Mouse (Mus musculus) hindbrain, embryonic 14.5 days (tissue): ENCODE data around the gene Kif18b. TPM values are rescaled to one million over a fixed set of nuclear protein-coding genes. Genes with fewer than 3 reads are reported as not detected.

Source experiments
- ATAC-seq: fragments of 200-750 bp; cut with Nextera tagmentation; 2 replicates; pipeline ENCODE4 v1.8.0; 2017; ENCODE audit warnings: moderate number of reproducible peaks, mild to moderate bottlenecking, moderate TSS enrichment, moderate library complexity; ENCODE audit not compliant: low FRiP score
- DNase-seq: peaks from one replicate; pipeline ENCODE4 v3.0.0-alpha.2; 2015; ENCODE audit warnings: low spot score
- H3K27ac ChIP-seq: fragments of 300-500 bp; sonication (generic); 2 replicates; pipeline ENCODE4 v1.5.1; 2014; ENCODE audit warnings: mild to moderate bottlenecking, moderate library complexity
- H3K27me3 ChIP-seq: fragments of 300-500 bp; sonication (generic); 2 replicates; pipeline ENCODE4 v1.6.1; 2014; ENCODE audit warnings: mild to moderate bottlenecking, low read length, mixed read lengths; ENCODE audit not compliant: control insufficient read depth, insufficient read depth
- H3K36me3 ChIP-seq: fragments of 300-500 bp; sonication (generic); replicated peaks from 2 replicates; pipeline ENCODE4 v1.6.1; 2014; ENCODE audit not compliant: control insufficient read depth, insufficient read depth
- H3K4me1 ChIP-seq: fragments of 300-500 bp; sonication (generic); replicated peaks from 2 replicates; pipeline ENCODE4 v1.6.1; 2014; ENCODE audit warnings: antibody characterized with exemption, low read length, mixed read lengths; ENCODE audit not compliant: control insufficient read depth, insufficient read depth
- H3K4me2 ChIP-seq: fragments of 300-500 bp; sonication (generic); replicated peaks from 2 replicates; pipeline ENCODE4 v1.6.1; 2014; ENCODE audit warnings: mild to moderate bottlenecking, moderate library complexity
- H3K4me3 ChIP-seq: fragments of 300-500 bp; sonication (generic); replicated peaks from 2 replicates; pipeline ENCODE4 v1.5.1; 2014; ENCODE audit warnings: mild to moderate bottlenecking, low read length
- H3K9ac ChIP-seq: fragments of 300-500 bp; sonication (generic); 2 replicates; pipeline ENCODE4 v1.6.1; 2014
- H3K9me3 ChIP-seq: fragments of 300-500 bp; sonication (generic); 2 replicates; pipeline ENCODE4 v1.6.1; 2016; ENCODE audit warnings: low read length; ENCODE audit not compliant: control insufficient read depth
- WGBS: fragments of 180-500 bp; shearing (Covaris S2); extraction: QIAGEN DNeasy Blood & Tissue Kit; methylation state at CpG from one replicate; pipeline ENCODE4 v1.1.7; 2014; 5-methylcytosine and 5-hydroxymethylcytosine counted together
- polyA plus RNA-seq: library from polyadenylated mRNA; unstranded; fragments of >200 nt; fragmentation: Nextera tagmentation; extraction: Ambion mirVana; gene quantifications from 2 replicates; pipeline ENCODE4 v1.2.1, GENCODE M21; 2014

Kif18b gene
- polyA plus RNA-seq, 1 experiment from 2014 or later = 0.79 TPM

GRCm38 (mm10) chr11:102911376-102911775 lies 13.5 kb downstream of the Kif18b start:
- 60% methylated on average over 7 of the region's 7 CpGs for WGBS
- no peaks in the 10 kb centered on the region for H3K9me3 ChIP-seq

GRCm38 (mm10) chr11:102903654-102904053 lies 21.3 kb downstream of the Kif18b start:
- H3K36me3 ChIP-seq = no peaks in the 10 kb centered on the region
- DNase-seq = no peak
- no peak overlapping the region for H3K4me2 ChIP-seq
- H3K4me3 ChIP-seq = no peak overlapping the region
- 66% methylated on average over 7 of the region's 7 CpGs for WGBS
- no peaks in the 10 kb centered on the region; the same call in 1 of the 2 replicates for H3K4me1 ChIP-seq
- ATAC-seq = no peak
- H3K9ac ChIP-seq = no peak overlapping the region
- 0 out of 2 replicates have a peak, but pooled peaks cover 3% of the 10 kb centered on the region for H3K27me3 ChIP-seq
- no peak overlapping the region for H3K27ac ChIP-seq
- H3K9me3 ChIP-seq = no peaks in the 10 kb centered on the region

More at GRCm38 (mm10) chr11:102911376-102911775, 13.5 kb downstream of the Kif18b start:
- no peak overlapping the region for H3K4me3 ChIP-seq
- H3K9ac ChIP-seq = no peak overlapping the region
- no peak for ATAC-seq
- H3K27ac ChIP-seq = no peak overlapping the region
- H3K27me3 ChIP-seq = no peaks in the 10 kb centered on the region
- DNase-seq = no peak
- no peaks in the 10 kb centered on the region for H3K4me1 ChIP-seq
- H3K36me3 ChIP-seq = no peaks in the 10 kb centered on the region
- no peak overlapping the region for H3K4me2 ChIP-seq

GRCm38 (mm10) chr11:102902107-102902506 lies 22.8 kb downstream of the Kif18b start:
- ATAC-seq (no peak), DNase-seq (no peak)
- H3K9ac ChIP-seq = no peak overlapping the region
- H3K4me2 ChIP-seq = no peak overlapping the region
- no peaks in the 10 kb centered on the region for H3K9me3 ChIP-seq
- H3K4me3 ChIP-seq = no peak overlapping the region
- no peak overlapping the region for H3K27ac ChIP-seq
- H3K27me3 ChIP-seq = 0 out of 2 replicates have a peak, but pooled peaks cover 3% of the 10 kb centered on the region
- H3K4me1 ChIP-seq = no peaks in the 10 kb centered on the region; the same call in 1 of the 2 replicates
- no peaks in the 10 kb centered on the region for H3K36me3 ChIP-seq
- WGBS = 86% methylated on average over 5 of the region's 5 CpGs

GRCm38 (mm10) chr11:102901199-102901598 lies 23.7 kb downstream of the Kif18b start:
- H3K9me3 ChIP-seq = no peaks in the 10 kb centered on the region
- H3K9ac ChIP-seq = no peak overlapping the region
- H3K27me3 ChIP-seq = 0 out of 2 replicates have a peak, but pooled peaks cover 3% of the 10 kb centered on the region
- 51% methylated on average over 4 of the region's 4 CpGs for WGBS
- H3K4me2 ChIP-seq = no peak overlapping the region
- ATAC-seq = no peak
- H3K4me3 ChIP-seq = no peak overlapping the region
- H3K36me3 ChIP-seq = no peaks in the 10 kb centered on the region
- no peak for DNase-seq
- H3K4me1 ChIP-seq = no peaks in the 10 kb centered on the region; the same call in 1 of the 2 replicates
- H3K27ac ChIP-seq = no peak overlapping the region

DNA sequence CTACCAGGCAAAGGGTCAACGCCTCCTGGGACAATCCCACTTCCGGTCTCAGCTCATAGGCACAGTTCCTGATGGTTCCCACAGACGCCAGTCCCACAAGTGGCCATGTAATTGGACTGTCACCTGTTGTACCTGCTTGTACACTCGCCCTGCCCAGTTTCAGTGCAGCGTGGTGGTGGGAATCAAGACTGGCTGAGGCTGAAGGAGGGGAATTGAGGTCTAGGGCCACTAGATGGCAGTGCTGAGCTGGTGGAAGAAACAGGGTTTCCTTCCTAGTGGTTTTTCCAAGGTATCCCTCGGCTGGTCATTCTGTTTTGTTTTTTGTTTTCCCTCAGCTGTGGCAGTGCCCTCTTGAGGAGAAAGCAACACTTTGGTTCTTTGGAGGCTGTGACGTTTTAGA lies 24.2 kb downstream of the Kif18b start, which contains the start of gene Gfap:
Gene Gfap (minus strand): TSS at position 150 of the 400 bp plus-strand sequence.
- ATAC-seq (peak; percentile 44; the same call in 1 of the 2 replicates), DNase-seq (peak; percentile 93)
- Histone ChIP-seq H3K4me2 (no peak within 1 kb of the TSS), H3K9ac (no peak within 1 kb of the TSS), H3K27me3 (0 out of 2 replicates have a peak, but pooled peaks cover 3% of the 10 kb centered on the region), H3K4me1 (no peaks in the 10 kb centered on the region; the same call in 1 of the 2 replicates), H3K9me3 (no peaks in the 10 kb centered on the region), H3K4me3 (no peak within 1 kb of the TSS), H3K36me3 (no peaks in the 10 kb centered on the region), H3K27ac (no peak within 1 kb of the TSS)
- 13% methylated on average over 7 of the region's 7 CpGs for WGBS

DNA sequence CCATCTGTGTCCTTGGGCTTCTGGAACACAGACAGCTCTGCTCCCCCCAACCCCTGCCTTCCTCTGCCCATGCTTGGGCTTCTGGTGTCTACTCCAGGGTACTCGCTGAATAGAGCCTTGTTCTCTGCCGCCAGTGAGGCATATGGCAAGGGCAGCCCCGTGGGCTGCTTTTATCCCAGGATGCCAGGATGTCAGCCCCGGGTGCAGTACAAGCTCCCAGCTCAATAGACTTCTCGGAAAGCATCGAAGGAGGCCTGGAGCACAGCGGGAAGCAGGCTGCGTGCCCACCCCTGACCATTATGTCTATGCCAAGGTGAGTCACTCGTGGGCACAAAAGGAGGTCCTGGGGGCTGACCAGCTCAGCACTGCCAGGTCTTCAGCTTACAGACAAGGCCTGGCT lies 26.5 kb downstream of the Kif18b start:
- Histone ChIP-seq H3K9ac (no peak overlapping the region), H3K4me2 (no peak overlapping the region), H3K4me1 (no peaks in the 10 kb centered on the region), H3K4me3 (no peak overlapping the region), H3K27me3 (peaks cover 26% of the 10 kb centered on the region), H3K9me3 (no peaks in the 10 kb centered on the region), H3K27ac (no peak overlapping the region), H3K36me3 (no peaks in the 10 kb centered on the region)
- 49% methylated on average over 9 of the region's 9 CpGs for WGBS
- ATAC-seq (peak; percentile 80; the same call in 1 of the 2 replicates), DNase-seq (peak; percentile 44)

- Histone ChIP-seq H3K9me3 (no peaks in the 10 kb centered on the region), H3K9ac (no peak overlapping the region), H3K27ac (no peak overlapping the region), H3K4me3 (no peak overlapping the region), H3K27me3 (peaks cover 42% of the 10 kb centered on the region), H3K4me2 (no peak overlapping the region), H3K4me1 (0 out of 2 replicates have a peak, but pooled peaks cover 4% of the 10 kb centered on the region), H3K36me3 (no peaks in the 10 kb centered on the region)
- 81% methylated on average over 20 of the region's 20 CpGs for WGBS
- no peak for ATAC-seq
- DNase-seq = no peak
Measured at GRCm38 (mm10) chr11:102896641-102897040, 28.3 kb downstream of the Kif18b start.

- 77% methylated on average over 9 of the region's 9 CpGs for WGBS
- Histone ChIP-seq H3K4me3 (no peak overlapping the region), H3K9me3 (no peaks in the 10 kb centered on the region), H3K4me1 (0 out of 2 replicates have a peak, but pooled peaks cover 4% of the 10 kb centered on the region), H3K4me2 (no peak overlapping the region), H3K9ac (no peak overlapping the region), H3K27me3 (peaks cover 44% of the 10 kb centered on the region), H3K27ac (no peak overlapping the region), H3K36me3 (no peaks in the 10 kb centered on the region)
- no peak for DNase-seq
- ATAC-seq = no peak
Measured at GRCm38 (mm10) chr11:102895779-102896178, 29.1 kb downstream of the Kif18b start.

- 94% methylated on average over 4 of the region's 4 CpGs for WGBS
- Histone ChIP-seq H3K4me3 (no peak overlapping the region), H3K9ac (no peak overlapping the region), H3K9me3 (no peaks in the 10 kb centered on the region), H3K27ac (no peak overlapping the region), H3K4me2 (no peak overlapping the region), H3K27me3 (peaks cover 44% of the 10 kb centered on the region), H3K36me3 (no peaks in the 10 kb centered on the region), H3K4me1 (0 out of 2 replicates have a peak, but pooled peaks cover 4% of the 10 kb centered on the region)
- DNase-seq = no peak
- ATAC-seq = no peak
Measured at GRCm38 (mm10) chr11:102894716-102895115, 30.2 kb downstream of the Kif18b start.
